Mouse (Mus musculus) C2C12 (cell line): Measurements from ENCODE around the gene Mrpl54.

Experiments
- CEBPB ChIP-seq: IDR thresholded peaks from one replicate; pipeline ENCODE4 v1.6.1; 2011; ENCODE audit warnings: low read depth, mild to moderate bottlenecking, control low read depth, moderate library complexity
- CTCF ChIP-seq: IDR thresholded peaks from one replicate; pipeline ENCODE4 v1.5.1; 2011; ENCODE audit not compliant: control insufficient read depth, insufficient read depth, insufficient read length
- FOSL1 ChIP-seq: IDR thresholded peaks from one replicate; pipeline ENCODE4 v1.8.0; 2011; ENCODE audit warnings: mild to moderate bottlenecking, low read length; ENCODE audit not compliant: poor library complexity, insufficient read depth, severe bottlenecking
- MAX ChIP-seq: IDR thresholded peaks from one replicate; pipeline ENCODE4 v1.6.1; 2011; ENCODE audit warnings: mild to moderate bottlenecking, control low read depth
- MYOD1 ChIP-seq: IDR thresholded peaks from one replicate; pipeline ENCODE4 v1.6.1; 2011; ENCODE audit warnings: low read depth; ENCODE audit not compliant: control insufficient read depth, insufficient read length
- MYOG ChIP-seq: IDR thresholded peaks from one replicate; pipeline ENCODE4 v1.6.1; 2011; ENCODE audit not compliant: control insufficient read depth, insufficient read length; ENCODE audit errors: extremely low read depth
- USF1 ChIP-seq: IDR thresholded peaks from one replicate; pipeline ENCODE4 v1.6.1; 2011; ENCODE audit warnings: low read depth, mild to moderate bottlenecking, control low read depth, moderate library complexity

DNA sequence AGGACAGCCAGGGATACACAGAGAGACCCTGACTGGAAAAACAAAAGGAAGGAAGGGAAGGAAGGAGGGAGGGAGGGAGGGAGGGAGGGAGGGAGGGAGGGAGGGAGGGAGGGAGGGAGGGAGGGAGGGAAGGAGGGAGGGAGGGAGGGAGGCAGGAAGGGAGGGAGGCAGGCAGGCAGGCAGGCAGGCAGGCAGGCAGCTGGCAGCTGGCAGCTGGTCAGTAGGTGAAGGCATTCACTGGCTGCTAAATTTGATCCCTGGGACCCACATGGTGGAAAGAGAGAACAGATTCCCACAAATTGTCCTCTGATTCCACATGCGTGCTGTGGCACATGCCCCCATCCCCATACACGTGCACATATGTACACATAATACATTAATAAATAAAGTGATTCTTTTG lies 28.1 kb downstream of the Mrpl54 start:
- no peak for TF ChIP-seq CTCF
- no peak for TF ChIP-seq CEBPB
- no peak for TF ChIP-seq USF1
- no peak for TF ChIP-seq FOSL1
- no peak for TF ChIP-seq MYOD1
- TF ChIP-seq MAX, result no peak
- TF ChIP-seq MYOG, result no peak
